In genomic region chr2:3284473-3285180, GRCm38 (mm10) we compare ENCODE assay signal across 8 mouse cellular contexts. TPM values are rescaled to one million over a fixed set of nuclear protein-coding genes. Genes with fewer than 3 reads are reported as not detected.
DNase-seq lines count a peak whose midpoint lies in the region; ATAC-seq and TF ChIP-seq lines count a peak whose summit lies in the region.

No protein-coding gene starts in this region.

- H3K27me3 ChIP-seq in C2C12 (ENCODE audit: control insufficient read depth, insufficient read depth, insufficient read length), result no peaks in the 10 kb centered on the region
- H3K27me3 ChIP-seq in embryonic facial prominence, embryonic 11.5 days (ENCODE audit: control insufficient read depth, insufficient read depth, low read length), result no peaks in the 10 kb centered on the region
- no peaks in the 10 kb centered on the region for H3K27me3 ChIP-seq in heart, embryonic 12.5 days (replicated peaks)
- H3K27me3 ChIP-seq in neural tube, embryonic 13.5 days, result no peaks in the 10 kb centered on the region
- no peaks in the 10 kb centered on the region for H3K27me3 ChIP-seq in testis, adult 2 months (ENCODE audit: control insufficient read depth, insufficient read depth, low read length)

- H3K4me1 ChIP-seq in embryonic facial prominence, embryonic 11.5 days (ENCODE audit: control insufficient read depth, insufficient read depth, low read length), result 0 out of 2 replicates have a peak, but pooled peaks cover 4% of the 10 kb centered on the region
- peaks cover 18% of the 10 kb centered on the region for H3K4me1 ChIP-seq in heart, embryonic 12.5 days (replicated peaks)
- H3K4me1 ChIP-seq in neural tube, embryonic 13.5 days (replicated peaks), result peaks cover 15% of the 10 kb centered on the region
- H3K4me1 ChIP-seq in testis, adult 2 months (ENCODE audit: control insufficient read depth, insufficient read depth, low read length), result peaks cover 9% of the 10 kb centered on the region

- H3K4me2 ChIP-seq in embryonic facial prominence, embryonic 11.5 days (ENCODE audit: low read depth, low read length), result peak overlapping the region; percentile 88
- peak overlapping the region; percentile 86 for H3K4me2 ChIP-seq in heart, embryonic 12.5 days
- peak overlapping the region; percentile 80 for H3K4me2 ChIP-seq in neural tube, embryonic 13.5 days

- peak overlapping the region; percentile 93 for H3ac ChIP-seq in C2C12 (ENCODE audit: control insufficient read depth, insufficient read length, low read depth)

- no peak for TF ChIP-seq POLR2A in testis, adult 2 months (IDR thresholded peaks at IDR 0.05; ENCODE audit: control insufficient read depth, low read depth, low read length)

- peak overlapping the region; percentile 38 for H3K27ac ChIP-seq in embryonic facial prominence, embryonic 11.5 days (replicated peaks; ENCODE audit: low read depth, low read length)
- H3K27ac ChIP-seq in heart, embryonic 12.5 days (ENCODE audit: poor library complexity, severe bottlenecking), result peak overlapping the region; percentile 93
- peak overlapping the region; percentile 95 for H3K27ac ChIP-seq in neural tube, embryonic 13.5 days (replicated peaks)
- peak overlapping the region; percentile 83 for H3K27ac ChIP-seq in testis, adult 2 months (ENCODE audit: control insufficient read depth, insufficient read depth, low read depth, low read length)

- peak overlapping the region; percentile 88 for H3K4me3 ChIP-seq in C2C12 (ENCODE audit: insufficient read depth, poor library complexity, severe bottlenecking)
- H3K4me3 ChIP-seq in embryonic facial prominence, embryonic 11.5 days (ENCODE audit: low read depth, low read length), result peak overlapping the region; percentile 85
- H3K4me3 ChIP-seq in heart, embryonic 12.5 days, result peak overlapping the region; percentile 92
- H3K4me3 ChIP-seq in neural tube, embryonic 13.5 days, result peak overlapping the region; percentile 80
- peak overlapping the region; percentile 93 for H3K4me3 ChIP-seq in testis, adult 2 months (ENCODE audit: control insufficient read depth, low read depth, low read length)

- DNase-seq in adrenal gland, adult 18-20 months (ENCODE audit: low spot score in 2 of 2), result peak; percentile 40 to 61
- peak; percentile 72 for DNase-seq in embryonic facial prominence, embryonic 11.5 days (ENCODE audit: low spot score)
- DNase-seq in kidney, postnatal 10 days, result peak; percentile 68
- peak; percentile 50 to 53 for DNase-seq in lung, adult 18-20 months

- no peak for TF ChIP-seq CTCF in C2C12 (IDR thresholded peaks at IDR 0.05; ENCODE audit: control insufficient read depth, insufficient read depth, insufficient read length)
- no peak for TF ChIP-seq CTCF in testis, adult 2 months (IDR thresholded peaks at IDR 0.05; ENCODE audit: control insufficient read depth, insufficient read depth, insufficient replicate concordance, low read depth, low read length)

- no peaks in the 10 kb centered on the region for H3K9me3 ChIP-seq in embryonic facial prominence, embryonic 11.5 days (replicated peaks; ENCODE audit: control insufficient read depth, low read length)
- no peaks in the 10 kb centered on the region for H3K9me3 ChIP-seq in heart, embryonic 12.5 days (replicated peaks)
- no peaks in the 10 kb centered on the region for H3K9me3 ChIP-seq in neural tube, embryonic 13.5 days

- no peaks in the 10 kb centered on the region for H3K36me3 ChIP-seq in C2C12 (ENCODE audit: control insufficient read depth, insufficient read depth)
- no peaks in the 10 kb centered on the region for H3K36me3 ChIP-seq in embryonic facial prominence, embryonic 11.5 days (replicated peaks; ENCODE audit: control insufficient read depth, insufficient read depth, low read depth, low read length)
- no peaks in the 10 kb centered on the region for H3K36me3 ChIP-seq in heart, embryonic 12.5 days
- H3K36me3 ChIP-seq in neural tube, embryonic 13.5 days, result no peaks in the 10 kb centered on the region
- no peaks in the 10 kb centered on the region for H3K36me3 ChIP-seq in testis, adult 2 months (ENCODE audit: control insufficient read depth, insufficient read depth, low read length)

- H3K79me2 ChIP-seq in C2C12 (ENCODE audit: control insufficient read depth, insufficient read depth), result peaks cover 56% of the 10 kb centered on the region

- WGBS in embryonic facial prominence, embryonic 11.5 days, result under 1% methylated on average over 60 of the region's 60 CpGs
- under 1% methylated on average over 58 of the region's 60 CpGs for WGBS in heart, embryonic 12.5 days
- WGBS in neural tube, embryonic 13.5 days, result under 1% methylated on average over 58 of the region's 60 CpGs

- no peak for ATAC-seq in embryonic facial prominence, embryonic 11.5 days (replicated peaks; ENCODE audit: insufficient number of reproducible peaks, low FRiP score, low TSS enrichment, low read depth)
- ATAC-seq in heart, embryonic 12.5 days (ENCODE audit: insufficient number of reproducible peaks, low FRiP score), result peak; percentile 31
- peak; percentile 15 for ATAC-seq in neural tube, embryonic 13.5 days (ENCODE audit: low read depth)

- H3K9ac ChIP-seq in embryonic facial prominence, embryonic 11.5 days (replicated peaks; ENCODE audit: low read length), result peak overlapping the region; percentile 74
- H3K9ac ChIP-seq in heart, embryonic 12.5 days, result peak overlapping the region; percentile 94
- peak overlapping the region; percentile 85 for H3K9ac ChIP-seq in neural tube, embryonic 13.5 days

- H3K79me3 ChIP-seq in C2C12 (ENCODE audit: low read depth), result peaks cover 48% of the 10 kb centered on the region

TF ChIP-seq in C2C12, 6 proteins besides CTCF, POLR2A, EP300 and RAD21:
- no peak for TF ChIP-seq MAX (IDR thresholded peaks at IDR 0.05)
- no peak for TF ChIP-seq USF1 (IDR thresholded peaks at IDR 0.05; ENCODE audit: low read depth)
- TF ChIP-seq CEBPB (IDR thresholded peaks at IDR 0.05; ENCODE audit: low read depth), result no peak
- no peak for TF ChIP-seq MYOG (IDR thresholded peaks at IDR 0.05; ENCODE audit: control insufficient read depth, extremely low read depth, insufficient read length)
- TF ChIP-seq FOSL1 (IDR thresholded peaks at IDR 0.05; ENCODE audit: insufficient read depth, low read length, poor library complexity, severe bottlenecking), result no peak
- TF ChIP-seq MYOD1 (IDR thresholded peaks at IDR 0.05; ENCODE audit: control insufficient read depth, insufficient read length, low read depth), result no peak

RNA-seq across cellular contexts. Expression of gene Nmt2, which starts 0.6 kb away (rescaled TPM):
- polyA plus RNA-seq in C2C12 (2012; fragmentation: generic; extraction: Trizol), result 25.0 TPM
- 10 to 100 TPM; 36.6 to 62.1 TPM for total RNA-seq in adrenal gland, adult 18-20 months (2021)
- polyA plus RNA-seq in embryonic facial prominence, embryonic 11.5 days (2014; fragmentation: Nextera tagmentation; extraction: Ambion mirVana), result 46.0 and 46.1 TPM in 2 replicates
- polyA plus RNA-seq in heart, embryonic 12.5 days (2016; fragmentation: Nextera tagmentation; extraction: Ambion mirVana), result 36.1 and 36.5 TPM in 2 replicates
- 79.6 and 80.8 TPM in 2 replicates for polyA plus RNA-seq in neural tube, embryonic 13.5 days (2015; fragmentation: Nextera tagmentation; extraction: Ambion mirVana)
- polyA plus RNA-seq in testis, adult 2 months (2012; rRNA removed), result 24.0 and 25.3 TPM in 2 replicates

RNA-seq across cellular contexts. Expression of gene Rpp38, which starts 47.8 kb away (rescaled TPM):
- polyA plus RNA-seq in C2C12 (2012; fragmentation: generic; extraction: Trizol), result 9.8 TPM
- 10 to 100 TPM; 13.1 to 16.3 TPM for total RNA-seq in adrenal gland, adult 18-20 months (2021)
- 22.2 and 22.4 TPM in 2 replicates for polyA plus RNA-seq in embryonic facial prominence, embryonic 11.5 days (2014; fragmentation: Nextera tagmentation; extraction: Ambion mirVana)
- polyA plus RNA-seq in heart, embryonic 12.5 days (2016; fragmentation: Nextera tagmentation; extraction: Ambion mirVana), result 12.6 and 13.7 TPM in 2 replicates
- 11.3 and 12.2 TPM in 2 replicates for polyA plus RNA-seq in neural tube, embryonic 13.5 days (2015; fragmentation: Nextera tagmentation; extraction: Ambion mirVana)
- polyA plus RNA-seq in testis, adult 2 months (2012; rRNA removed), result 18.4 and 21.0 TPM in 2 replicates

RNA-seq across cellular contexts. Expression of gene Acbd7, which starts 51.3 kb away (rescaled TPM):
- 0.32 TPM for polyA plus RNA-seq in C2C12 (2012; fragmentation: generic; extraction: Trizol)
- total RNA-seq in adrenal gland, adult 18-20 months (2021), result under 1 TPM in 1 of 2 experiments, not detected in 1; 0.64 TPM
- polyA plus RNA-seq in embryonic facial prominence, embryonic 11.5 days (2014; fragmentation: Nextera tagmentation; extraction: Ambion mirVana), result 0.43 and 0.74 TPM in 2 replicates
- 0.53 and 0.72 TPM in 2 replicates for polyA plus RNA-seq in heart, embryonic 12.5 days (2016; fragmentation: Nextera tagmentation; extraction: Ambion mirVana)
- 1.3 and 2.3 TPM in 2 replicates for polyA plus RNA-seq in neural tube, embryonic 13.5 days (2015; fragmentation: Nextera tagmentation; extraction: Ambion mirVana)
- 0.33 and 20.7 TPM in 2 replicates for polyA plus RNA-seq in testis, adult 2 months (2012; rRNA removed)

Comparison
In these comparisons a context has a peak if more than half of its experiments do, and no peak if none do; other contexts are left out.
1. H3K27ac ChIP-seq: peak in every context shown above with its lines; median percentile 95 in neural tube, embryonic 13.5 days; 93 in heart, embryonic 12.5 days; 83 in testis, adult 2 months; 38 in embryonic facial prominence, embryonic 11.5 days.